Mouse (Mus musculus) lung, postnatal 25 days (tissue): ENCODE results near the gene Gm21988.

Experiments
- DNase-seq: peaks from one replicate; pipeline ENCODE4 v3.0.0; 2022; ENCODE audit warnings: low spot score

Gene Gm21988

DNA sequence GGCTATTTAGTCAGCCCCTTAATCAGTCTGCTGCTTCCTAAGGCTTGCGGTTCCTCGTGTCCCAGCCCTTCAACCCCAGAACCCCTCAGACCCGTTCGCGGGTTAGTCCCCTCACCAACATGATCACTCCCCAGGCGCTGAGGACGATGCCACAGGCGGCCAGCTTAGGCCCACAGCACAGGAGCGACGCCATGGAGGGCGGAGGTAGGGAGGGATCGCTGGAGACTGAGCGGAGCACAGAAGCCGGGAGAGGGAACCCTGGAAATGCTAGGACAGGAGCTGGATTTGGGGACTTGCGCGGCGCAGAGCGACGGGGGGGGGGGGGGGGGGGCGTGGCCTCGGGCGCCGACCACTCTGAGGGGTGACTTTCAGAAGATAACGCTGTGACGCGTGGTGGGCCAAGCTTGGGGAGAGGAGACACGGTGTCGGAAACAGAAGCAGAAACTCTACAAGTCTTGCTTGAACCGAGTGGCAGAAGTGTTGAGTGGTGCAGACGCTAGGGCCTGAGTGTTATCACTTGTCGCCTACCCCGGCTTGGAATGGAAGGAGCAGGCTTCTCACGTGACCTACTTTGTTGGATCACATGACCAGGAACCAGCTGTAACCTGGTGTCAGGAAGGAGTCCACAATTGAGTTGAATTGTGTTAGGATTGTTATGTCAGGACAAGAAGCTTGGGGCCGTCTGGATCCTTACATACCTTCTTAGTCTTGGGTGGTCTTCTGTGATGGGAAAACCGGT lies at the start of gene Gm21988, which contains the start of gene Rnasek:
Gm21988 (minus strand) TSS at position 290 of the 739 bp plus-strand sequence.
Rnasek (minus strand) TSS at position 302 of the 739 bp plus-strand sequence.
- peak; percentile 89 for DNase-seq

DNA sequence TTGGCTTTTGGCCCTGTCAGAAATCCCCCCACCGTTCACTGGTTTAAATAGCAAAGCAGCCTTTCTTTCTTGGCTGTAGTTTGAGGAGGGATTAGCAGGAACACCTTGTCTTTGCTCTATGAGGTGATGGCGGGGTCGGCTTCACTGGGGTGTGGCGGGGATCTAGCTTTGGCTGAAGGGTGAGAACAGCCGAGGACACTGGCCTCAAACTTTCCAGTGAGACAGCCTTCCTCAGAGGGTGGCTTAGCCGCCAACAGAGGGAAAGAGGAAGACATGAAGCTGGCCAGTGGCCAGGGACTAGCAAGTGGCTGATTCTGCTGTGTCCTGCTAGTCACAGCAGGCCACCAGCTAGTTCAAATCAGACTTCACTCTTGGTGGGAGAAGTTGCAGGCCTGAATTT lies 49.6 kb upstream of the Gm21988 start:
- no peak for DNase-seq

DNA sequence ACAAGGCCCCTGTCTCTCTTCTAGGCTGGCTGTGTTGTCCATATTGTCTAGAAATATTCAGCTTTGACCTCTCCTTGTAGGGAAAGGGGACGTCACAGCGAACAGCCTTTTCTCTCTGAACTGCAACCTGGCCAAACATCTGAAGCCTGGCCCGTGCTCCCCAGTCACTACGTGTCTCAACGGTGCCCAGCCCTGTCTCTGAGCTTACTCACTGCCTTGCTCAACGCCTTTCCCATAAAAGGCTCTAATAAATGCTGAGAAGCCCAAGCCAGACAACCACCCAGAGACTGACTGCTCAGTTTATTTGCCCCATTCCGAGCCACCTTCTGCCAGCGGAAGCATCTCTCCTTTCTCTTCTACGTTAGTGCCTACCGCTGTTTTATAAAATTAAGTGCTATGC lies 48.5 kb upstream of the Gm21988 start:
- DNase-seq = no peak

DNA sequence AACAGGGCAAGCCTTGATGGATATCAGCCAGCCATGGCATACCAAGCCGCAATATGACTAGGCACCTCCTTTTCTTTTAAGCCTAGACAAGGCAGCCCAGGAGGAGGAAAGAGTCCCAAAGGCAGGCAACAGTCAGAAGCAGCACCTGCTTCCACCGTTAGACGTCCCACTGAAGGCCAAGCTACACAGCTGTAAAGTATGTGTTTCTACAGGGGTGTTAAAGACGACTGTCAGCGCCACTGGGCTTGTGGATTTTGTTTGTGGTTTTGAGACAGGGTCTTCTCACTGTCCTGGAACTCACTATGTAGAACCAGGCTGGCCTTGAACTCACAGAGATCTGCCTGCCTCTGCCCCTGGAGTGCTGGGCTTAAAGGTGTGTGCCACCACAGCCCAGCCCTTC lies 46.1 kb upstream of the Gm21988 start:
- no peak for DNase-seq

DNA sequence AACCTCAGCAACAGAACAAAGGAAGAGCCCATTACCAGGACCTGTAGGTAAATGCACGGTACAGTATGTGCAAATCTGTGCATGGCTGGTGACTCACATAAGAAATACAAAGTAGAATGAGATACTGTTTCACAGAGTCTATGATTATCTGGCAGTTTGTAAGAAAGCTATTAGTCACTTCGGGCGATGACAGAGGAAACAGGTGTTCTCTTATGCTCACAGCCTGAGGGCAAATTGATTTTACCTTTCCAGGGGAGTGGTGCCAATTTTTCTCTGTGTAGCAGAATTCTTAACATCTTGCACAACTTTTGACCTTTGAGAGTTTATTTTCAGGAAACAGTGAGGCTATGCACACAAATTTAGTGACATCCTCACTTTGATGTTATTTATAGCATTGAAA lies 45.1 kb upstream of the Gm21988 start:
- no peak for DNase-seq

DNA sequence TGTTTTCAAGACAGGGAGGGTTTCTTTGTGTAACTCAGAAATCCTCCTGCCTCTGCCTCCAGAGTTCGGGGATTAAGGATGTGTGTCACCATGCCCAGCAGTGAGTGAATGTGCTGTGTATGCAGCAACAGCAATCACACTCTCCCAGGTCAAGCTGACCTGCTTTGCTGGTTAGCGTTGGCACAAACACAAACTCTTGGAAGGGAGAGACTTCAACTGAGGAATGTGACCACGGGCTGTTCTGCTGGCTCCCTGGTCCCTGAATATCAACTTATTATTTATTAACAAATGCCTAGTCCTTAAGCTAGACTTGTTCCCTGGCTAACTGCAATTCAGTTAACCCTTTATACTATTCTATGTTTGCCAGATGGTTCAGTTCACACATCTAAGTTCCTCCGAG lies 44.0 kb upstream of the Gm21988 start:
- DNase-seq = no peak

DNA sequence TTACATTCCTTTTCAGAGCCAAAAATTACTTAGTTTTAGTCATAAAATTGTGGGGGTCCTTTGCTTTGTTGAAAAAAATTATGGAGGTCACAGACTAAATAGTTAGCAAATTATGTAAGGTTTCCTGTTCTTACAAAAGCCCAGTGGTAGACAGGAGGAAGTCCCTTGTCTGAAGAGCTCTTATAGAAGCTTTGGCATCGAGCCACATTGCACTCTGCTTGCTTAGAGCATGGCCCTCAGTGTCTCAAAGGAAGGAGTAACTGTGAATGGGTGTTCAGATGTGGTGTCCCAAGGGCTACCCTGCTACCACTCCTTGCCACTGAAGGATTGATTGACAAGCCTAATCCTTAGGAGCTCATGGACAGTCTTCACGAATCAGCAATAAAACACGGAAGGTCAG lies 40.8 kb upstream of the Gm21988 start:
- peak; percentile 75 for DNase-seq

DNA sequence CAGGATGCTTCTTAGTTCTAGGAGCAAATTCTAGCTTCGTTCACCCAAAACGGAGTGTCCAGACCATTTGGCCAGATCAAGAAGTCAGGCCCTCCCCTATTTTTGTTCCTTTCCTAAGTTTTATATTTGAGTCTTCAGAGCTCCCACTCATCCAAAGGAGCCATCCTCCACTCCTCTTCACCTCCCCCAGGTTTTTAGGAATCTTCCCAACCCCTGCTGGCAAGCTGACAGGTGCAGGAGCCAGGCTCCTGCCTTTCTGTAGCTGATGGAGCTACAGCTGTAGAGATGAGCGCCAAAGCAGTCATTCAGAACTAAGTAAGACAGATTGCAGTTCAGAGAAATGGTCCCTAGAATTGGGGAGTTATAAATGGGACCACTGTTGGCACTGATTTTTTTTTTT lies 39.3 kb upstream of the Gm21988 start:
- DNase-seq = no peak

DNA sequence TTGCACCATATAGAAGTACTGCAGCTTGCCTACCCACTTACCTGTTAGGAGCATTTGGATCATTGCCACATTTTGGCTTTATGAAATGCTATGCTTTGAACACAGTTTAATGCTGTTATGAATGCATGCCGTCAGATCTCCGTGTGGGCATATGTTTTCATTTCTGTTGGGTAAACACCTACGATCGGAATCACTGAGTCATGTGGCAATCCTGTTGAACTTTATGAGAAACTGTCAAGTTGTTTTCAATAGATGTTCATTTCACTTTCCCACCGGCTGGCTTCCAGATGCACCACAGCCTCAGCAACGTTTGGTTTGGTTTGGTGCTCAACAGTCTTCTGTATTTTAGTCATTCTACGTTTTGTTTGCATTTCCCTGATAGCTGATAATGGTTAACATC lies 32.0 kb upstream of the Gm21988 start:
- DNase-seq = no peak

DNA sequence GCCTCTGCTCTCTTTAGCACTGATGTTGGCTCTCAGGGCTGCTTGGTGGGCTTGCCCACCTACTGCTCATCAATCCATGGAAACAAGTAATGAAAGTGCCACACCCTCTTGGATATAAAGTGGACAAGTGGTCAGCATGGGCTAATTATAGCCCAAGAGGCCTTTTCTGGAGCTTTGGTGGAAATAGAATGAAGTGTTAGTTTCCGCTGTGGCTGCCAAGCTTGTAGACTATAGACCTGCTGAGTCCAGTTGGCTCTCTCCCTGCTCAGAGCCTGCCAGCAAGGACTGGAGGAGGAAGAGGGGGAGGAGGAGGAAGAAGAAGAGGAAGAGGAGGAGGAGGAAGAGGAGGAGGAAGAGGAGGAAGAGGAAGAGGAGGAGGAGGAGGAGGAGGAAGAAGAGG lies 26.8 kb upstream of the Gm21988 start:
- no peak for DNase-seq

DNA sequence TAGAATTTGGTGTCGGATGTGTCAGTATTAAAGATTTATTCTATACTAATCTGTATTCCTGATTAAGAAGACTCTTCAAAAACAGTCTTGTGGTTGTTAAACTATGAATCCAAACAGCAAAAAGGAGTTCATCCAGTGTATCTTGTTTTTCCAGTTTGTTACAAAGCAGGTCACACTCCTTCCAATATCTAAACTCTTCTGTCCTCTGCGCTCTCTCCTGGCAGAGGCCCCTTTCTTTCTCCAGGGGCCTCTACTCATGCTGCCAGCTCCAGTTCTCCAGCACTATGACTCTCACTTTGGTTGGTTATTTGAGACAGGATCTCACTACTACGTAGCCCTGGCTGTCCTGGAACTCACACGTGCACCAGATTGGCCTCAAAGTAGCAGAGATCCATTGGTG lies 26.2 kb upstream of the Gm21988 start:
- no peak for DNase-seq

DNA sequence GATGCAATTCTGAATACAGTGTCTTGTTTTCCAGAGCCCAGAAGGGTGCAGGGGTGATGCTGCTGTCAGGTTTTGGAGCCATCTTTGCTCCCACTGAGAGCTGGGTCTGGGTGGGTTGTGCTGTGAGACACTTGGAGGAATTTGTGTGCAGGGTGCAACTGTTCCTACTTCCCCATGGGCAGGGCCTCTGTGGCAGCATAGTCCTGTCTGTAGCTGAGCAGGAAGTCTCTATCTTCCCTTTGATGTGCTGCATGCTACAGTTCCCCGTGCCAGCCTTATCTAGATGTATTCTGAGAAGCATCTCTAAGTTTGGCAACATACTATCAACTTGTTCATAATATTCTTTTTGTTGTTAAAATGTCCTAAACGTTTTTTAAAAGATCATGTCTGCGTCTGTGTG lies 25.6 kb upstream of the Gm21988 start:
- DNase-seq = no peak

DNA sequence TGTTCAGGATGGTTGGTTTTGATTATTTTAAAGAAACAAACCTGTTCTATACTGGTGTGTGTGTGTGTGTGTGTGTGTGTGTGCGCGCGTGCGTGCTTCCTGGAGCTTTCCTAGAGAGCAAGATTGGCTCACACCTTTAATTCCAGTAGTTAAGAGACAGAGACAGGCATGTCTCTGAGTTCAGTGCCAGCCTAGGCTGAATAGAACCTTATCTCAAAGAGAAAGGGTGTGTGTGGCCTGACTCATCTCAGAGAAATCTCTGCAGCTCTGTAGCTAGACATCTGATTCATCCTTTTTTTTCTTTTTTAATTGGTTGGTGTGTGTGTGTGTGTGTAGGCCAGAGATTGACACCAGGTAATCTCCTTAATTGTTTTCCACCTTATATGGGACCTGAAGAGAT lies 19.4 kb upstream of the Gm21988 start:
- no peak for DNase-seq

DNA sequence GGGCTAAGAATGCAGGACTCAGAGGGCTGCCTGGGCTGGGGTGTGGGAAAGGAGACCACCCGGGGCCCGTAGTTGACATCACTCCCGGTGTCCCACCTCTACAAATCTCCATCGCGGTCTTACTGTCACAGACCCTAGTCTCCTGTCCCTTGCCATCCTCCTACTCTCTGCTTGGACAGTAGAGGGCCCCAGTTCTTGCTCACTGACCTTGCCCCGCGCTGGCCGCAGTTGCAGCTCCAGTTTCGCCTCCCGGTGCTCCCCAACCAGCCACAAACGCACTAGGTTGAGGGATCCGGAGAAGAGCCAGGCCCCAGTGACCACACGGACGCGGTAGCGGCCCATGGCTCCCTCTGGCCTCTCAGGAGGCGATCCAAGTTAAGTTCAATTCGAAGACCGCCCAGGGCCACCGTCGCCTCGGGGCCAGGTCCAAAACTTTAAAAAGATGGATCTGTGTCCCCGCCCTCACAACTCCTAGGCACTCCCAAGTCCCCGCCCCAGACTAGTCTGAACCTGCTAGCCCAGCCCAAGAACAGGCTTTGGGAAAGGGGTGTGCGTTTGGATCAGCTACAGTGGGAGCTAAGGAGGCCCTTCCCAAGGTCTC lies 15.4 kb upstream of the Gm21988 start, which contains the start of gene Alox12:
Alox12 (minus strand) TSS at position 423 of the 601 bp plus-strand sequence.
- peak; percentile 50 for DNase-seq

DNA sequence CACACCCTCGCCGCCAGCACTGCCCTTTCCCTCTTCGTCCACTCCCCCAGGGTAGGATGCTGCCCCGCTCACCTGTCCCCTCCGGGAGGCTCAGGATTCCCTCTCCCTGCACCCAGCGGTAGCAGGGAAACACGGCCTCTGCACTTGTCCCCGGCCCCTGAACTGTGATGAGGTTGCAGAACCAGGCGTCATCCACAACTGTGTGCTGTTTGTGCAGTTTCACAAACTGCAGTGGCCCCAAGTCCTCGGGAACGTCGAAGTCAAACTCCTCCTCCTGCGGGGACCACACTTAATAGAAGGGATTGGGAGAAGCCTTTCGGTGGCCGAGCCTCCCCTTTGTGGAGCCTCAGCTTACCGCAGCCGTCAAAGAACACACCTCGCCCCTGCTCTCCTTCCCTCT lies 14.7 kb upstream of the Gm21988 start:
- no peak for DNase-seq

DNA sequence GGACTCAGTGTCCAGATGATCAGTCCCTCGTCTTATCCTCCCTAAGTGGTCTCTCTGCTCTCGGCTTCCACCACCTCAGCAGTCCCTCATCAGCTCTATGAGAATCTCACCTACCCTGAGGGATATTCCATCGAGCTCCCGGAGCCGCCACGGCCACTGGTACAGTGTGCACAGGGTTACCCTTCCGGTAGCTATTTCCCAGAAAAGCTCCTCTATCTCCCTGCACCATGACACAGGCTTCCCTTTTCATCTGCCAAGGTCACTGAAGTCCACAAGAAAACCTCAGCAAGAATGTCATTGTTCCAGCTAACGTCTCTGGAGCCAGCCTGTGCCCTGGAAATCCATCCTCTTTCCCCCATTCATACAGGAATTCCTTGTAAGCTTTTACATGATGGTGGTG lies 12.2 kb upstream of the Gm21988 start:
- DNase-seq = no peak

DNA sequence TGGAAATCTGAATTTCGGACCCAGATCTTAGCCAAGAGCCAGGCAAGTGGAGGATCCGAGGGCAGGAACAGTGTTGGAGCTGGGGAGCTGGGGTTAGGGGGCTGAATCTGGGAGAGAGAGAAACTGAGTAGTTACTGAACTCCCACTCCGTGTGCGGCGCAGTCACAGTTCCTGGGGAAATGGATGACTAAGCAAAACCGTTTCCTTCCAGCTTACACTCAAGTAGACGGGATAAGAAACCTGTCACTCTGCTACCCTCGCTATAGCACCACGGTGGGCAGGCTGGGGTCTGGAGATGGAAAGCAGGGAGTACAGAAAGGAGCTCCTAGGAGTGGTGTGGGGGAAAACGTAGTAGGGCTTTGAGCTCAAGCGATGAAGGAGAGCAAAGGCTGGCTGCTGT lies 10.5 kb upstream of the Gm21988 start:
- DNase-seq = no peak

DNA sequence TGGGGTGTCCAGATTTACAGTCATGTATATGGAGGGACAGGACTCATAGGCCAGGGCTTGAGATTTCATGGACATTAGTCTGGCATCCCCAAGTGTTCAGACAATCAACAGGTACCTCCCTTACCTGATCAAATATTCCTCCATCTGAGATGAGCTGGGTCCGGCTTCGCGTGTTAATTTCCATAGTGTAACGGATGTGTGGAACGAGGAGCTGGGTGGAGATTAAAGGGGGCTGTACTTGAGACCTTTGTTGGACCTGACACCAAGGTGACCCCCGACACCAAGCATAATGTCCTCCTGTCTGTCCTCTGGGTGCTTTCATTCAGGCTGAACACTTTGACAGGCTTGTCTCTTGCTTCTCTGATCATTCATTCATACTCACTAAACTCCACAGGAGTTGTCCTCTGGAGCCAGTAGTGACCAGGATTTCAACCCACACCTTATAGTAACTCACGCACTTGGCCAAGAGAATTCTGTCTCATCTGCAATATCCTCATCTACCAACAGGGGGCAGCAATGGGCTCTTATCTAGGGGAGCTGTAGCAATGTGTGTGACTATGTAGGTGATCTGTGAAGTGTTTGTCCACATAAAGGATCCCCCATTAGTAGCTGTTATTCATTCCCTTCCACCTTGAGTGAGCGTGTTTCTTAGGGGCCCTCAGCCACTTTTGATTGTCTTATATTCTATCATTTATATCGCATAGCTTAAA lies 7.7 kb upstream of the Gm21988 start:
- DNase-seq = peak; percentile 80

DNA sequence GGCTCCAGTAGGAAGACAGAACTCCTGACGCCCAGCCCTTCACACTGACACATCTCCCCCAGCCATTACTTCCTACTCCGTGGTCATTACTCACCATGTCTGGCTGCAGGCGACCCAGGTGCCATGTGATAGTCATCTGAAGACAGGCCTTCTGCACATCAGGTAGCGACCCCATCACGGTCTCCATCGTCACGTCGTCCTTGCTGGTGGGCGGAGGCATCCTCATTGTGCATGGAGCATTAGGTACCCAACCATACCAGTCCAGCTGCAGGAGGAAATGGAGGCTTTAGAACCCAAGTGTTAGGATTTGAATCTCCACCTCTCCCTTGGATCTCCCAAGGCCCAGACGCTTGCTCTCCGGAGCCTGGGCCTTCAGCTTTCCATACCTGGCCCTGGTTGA lies 3.0 kb upstream of the Gm21988 start:
- DNase-seq = no peak

DNA sequence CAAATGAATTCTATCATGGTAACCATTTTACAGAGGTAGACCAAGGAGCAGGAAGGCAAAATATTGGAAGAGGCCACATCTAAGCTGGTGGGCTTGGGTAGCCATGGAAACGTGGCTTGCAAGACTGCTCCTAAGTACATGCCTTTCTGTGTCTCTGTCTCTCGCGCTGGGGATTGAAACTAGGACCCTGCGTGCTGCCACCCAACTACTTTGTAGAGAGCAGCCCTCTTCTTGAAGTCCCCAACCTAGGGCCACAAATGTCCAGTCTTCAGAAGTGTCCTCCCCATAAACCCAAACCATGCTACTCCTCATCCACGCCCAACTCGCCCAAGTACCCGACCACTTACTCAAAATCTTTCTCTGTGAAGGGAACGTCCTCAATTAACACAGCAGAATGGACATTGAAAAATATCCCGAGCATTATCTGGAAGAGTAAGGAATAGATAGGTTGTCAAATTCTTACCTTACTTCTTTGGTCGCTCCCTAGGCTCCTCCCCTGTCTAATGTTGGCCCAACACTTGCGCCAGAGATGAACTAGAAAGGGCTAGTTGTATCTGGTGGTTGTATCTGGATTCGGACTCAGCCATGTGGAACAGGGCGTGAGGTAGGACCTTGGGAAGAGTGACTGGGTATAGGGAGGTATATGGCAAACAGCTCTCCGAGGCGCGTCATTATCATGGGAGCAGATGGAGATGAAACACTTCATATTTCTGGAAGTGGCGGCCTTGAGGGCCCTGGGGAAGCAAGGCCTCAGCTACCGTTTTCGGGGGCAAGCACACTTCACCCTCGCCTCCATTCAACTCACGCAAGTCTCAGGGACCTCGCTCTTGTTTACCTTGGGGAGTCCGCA lies 814 bp downstream of the Gm21988 start:
- no peak for DNase-seq

DNA sequence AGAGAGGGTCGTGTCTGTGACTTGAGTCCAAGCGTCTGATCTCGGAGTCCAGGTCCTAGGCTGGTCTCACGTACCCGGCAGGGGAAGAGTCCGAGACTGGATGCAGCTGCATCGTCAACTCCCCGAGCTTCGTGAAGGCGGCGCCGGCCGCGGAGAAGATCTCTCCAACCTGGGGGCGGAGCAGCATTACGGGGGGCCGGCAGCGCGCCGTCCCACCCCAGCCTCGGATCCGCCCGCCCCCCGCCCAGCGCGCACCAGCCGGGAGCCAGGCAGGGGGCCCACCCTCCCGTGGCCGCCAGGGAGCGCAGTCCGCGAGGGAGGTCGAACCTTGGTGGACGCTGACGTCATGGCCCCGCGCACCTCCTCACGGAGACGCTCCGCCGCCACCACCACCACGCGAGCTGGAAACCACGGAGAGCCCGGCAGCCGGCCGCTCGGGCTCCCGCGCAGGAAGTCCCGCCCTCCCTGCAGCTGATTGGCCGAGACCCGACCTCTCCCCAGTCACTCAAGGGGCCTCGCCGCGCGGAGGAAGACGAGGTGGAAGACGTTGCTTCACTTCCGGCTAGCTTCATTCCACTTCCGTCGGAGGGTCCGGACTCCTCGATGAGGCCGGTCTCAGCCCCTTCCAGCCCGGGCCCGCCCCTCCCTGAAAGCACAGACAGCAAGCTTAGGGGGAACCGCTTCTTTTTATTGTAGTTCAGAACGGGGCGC lies 2.0 kb downstream of the Gm21988 start, which contains the start of gene 0610010K14Rik:
0610010K14Rik (minus strand) TSS at position 458 of the 711 bp plus-strand sequence.
- DNase-seq = peak; percentile 98
